Mouse (Mus musculus): ENCODE measurements around the gene Cxxc4. TPM values are rescaled to one million over a fixed set of nuclear protein-coding genes. Genes with fewer than 3 reads are reported as not detected.
A peak's percentile ranks its signal among the peaks of the same experiment; 100 is the strongest.

Gene Cxxc4
- polyA plus RNA-seq, 1 experiment from 2014 or later = 5.2 TPM

DNA sequence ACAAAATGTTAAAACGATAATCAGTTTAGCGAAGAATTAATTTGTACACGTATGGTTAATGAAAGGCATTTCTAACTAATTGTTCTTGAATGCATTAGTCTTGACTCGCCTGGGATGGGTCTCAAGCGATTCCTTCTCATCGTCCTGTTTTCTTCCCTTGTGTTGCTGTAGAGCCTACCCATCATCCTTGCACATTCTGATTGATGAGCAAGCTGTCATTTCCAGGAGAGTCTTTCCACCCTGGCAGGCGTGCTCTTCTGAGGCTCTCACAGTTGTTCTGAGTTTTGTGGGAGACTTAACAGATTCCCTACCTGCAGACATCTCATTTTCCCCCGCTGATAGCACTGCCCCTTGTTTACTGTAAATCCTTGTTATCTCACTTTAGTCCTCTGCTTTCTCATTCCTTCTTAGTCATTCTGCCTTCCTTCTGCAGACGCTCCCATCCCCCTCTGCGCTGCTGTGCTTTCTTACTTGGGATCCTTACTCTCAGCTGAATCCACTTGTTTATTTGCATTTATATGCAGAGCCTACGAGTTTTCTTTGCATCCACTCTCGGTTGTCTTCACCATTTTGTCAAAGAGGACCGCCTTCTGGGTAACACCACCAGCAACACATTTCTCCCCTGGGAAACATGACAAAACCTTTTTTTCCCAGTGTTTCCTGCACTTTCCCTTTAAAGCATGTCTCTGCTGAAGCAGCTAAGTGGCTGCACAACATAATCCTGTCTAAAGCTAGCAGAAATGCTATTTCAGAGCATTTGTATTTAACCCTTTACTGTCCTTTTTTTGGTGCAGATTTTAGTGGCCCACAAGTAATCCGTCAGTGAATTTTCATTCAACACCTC, 45.5 kb downstream of the Cxxc4 start:
- Histone ChIP-seq H3K27me3 (ENCODE audit: control insufficient read depth, insufficient read depth, low read length) (no peaks in the 10 kb centered on the region), H3K27ac (ENCODE audit: low read depth, low read length) (no peak overlapping the region), H3K9me3 (replicated peaks; ENCODE audit: control insufficient read depth, low read length) (no peaks in the 10 kb centered on the region), H3K4me3 (ENCODE audit: low read depth, low read length) (peak overlapping the region; percentile 3), H3K9ac (ENCODE audit: low read depth, low read length) (0 out of 2 replicates have a peak overlapping the region, but pooled peaks have one; percentile 0), H3K4me1 (ENCODE audit: control insufficient read depth, insufficient read depth, low read length) (peaks cover 4% of the 10 kb centered on the region; the same call in 1 of the 2 replicates), H3K4me2 (peak overlapping the region; percentile 54), H3K36me3 (ENCODE audit: control insufficient read depth, insufficient read depth, low read length) (no peaks in the 10 kb centered on the region)
- no peak for ATAC-seq (replicated peaks; ENCODE audit: insufficient number of reproducible peaks, low FRiP score, low TSS enrichment)
- 20% methylated on average over 14 of the region's 14 CpGs for WGBS (ENCODE audit: insufficient replicate concordance)

DNA sequence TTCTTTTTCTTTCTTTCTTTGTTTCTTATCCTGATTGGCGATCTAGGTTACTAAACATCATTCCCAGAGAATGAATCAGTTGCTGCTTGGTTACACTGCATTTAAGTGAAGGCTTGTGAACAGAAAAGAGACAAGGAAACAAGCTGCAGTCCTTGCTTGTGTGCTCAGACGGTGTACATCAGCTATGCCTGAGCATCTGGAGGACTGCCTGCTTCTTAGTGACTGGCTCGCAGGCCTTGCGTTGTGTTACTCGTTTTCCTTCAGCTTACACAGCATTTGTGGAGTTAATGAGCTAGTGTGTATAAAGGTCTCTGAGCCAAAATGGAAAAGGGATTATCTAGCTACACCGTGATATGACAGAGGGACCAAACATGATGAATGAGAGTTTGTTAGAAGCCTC, 58.9 kb downstream of the Cxxc4 start:
- Histone ChIP-seq H3K9ac (ENCODE audit: low read depth, low read length) (no peak overlapping the region), H3K27me3 (ENCODE audit: control insufficient read depth, insufficient read depth, low read length) (no peaks in the 10 kb centered on the region), H3K4me2 (no peak overlapping the region), H3K4me1 (ENCODE audit: control insufficient read depth, insufficient read depth, low read length) (no peaks in the 10 kb centered on the region), H3K36me3 (ENCODE audit: control insufficient read depth, insufficient read depth, low read length) (no peaks in the 10 kb centered on the region), H3K4me3 (ENCODE audit: low read depth, low read length) (no peak overlapping the region), H3K9me3 (replicated peaks; ENCODE audit: control insufficient read depth, low read length) (no peaks in the 10 kb centered on the region), H3K27ac (ENCODE audit: low read depth, low read length) (no peak overlapping the region)
- 73% methylated on average over 6 of the region's 6 CpGs for WGBS (ENCODE audit: insufficient replicate concordance)
- ATAC-seq (replicated peaks; ENCODE audit: insufficient number of reproducible peaks, low FRiP score, low TSS enrichment) = no peak

DNA sequence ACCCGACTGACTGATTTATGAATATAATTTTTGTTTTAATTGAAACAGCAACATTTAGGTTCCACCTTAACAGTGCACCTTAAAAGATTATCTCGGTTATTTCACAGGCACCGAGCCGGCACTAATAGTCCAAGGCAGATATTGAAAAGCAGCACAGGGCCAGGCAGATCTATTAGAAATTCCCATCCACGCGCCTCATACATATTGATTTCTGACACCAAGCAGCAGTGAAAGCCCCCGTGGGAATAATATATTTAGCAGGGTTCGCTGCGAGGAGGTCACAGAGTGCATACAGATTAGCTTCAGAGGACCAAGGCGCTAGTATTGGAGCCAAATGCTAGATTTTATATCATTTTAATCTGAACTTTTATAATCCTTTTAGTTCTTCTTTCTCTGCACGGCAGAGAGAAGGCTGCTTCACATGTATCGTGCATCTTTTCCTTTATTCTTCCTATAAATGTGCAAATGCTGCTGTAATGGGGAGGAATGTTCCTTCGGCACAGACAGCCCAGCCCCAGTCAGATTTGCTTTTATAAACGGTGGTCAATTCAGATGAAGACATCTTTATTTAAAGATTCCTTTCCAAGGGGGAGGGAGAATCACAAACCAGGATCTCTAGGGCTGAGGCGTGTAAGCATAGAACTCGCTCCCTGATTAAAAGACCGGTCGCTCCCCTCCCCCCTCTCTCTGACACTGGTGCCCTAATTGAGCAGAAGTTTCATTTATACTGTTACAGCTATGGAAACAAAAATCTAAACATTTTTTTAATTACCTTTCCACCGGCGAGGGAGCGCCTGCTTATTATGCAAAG, 66.6 kb downstream of the Cxxc4 start:
- Histone ChIP-seq H3K9ac (ENCODE audit: low read depth, low read length) (peak overlapping the region; percentile 43; the same call in 1 of the 2 replicates), H3K4me1 (ENCODE audit: control insufficient read depth, insufficient read depth, low read length) (0 out of 2 replicates have a peak, but pooled peaks cover 2% of the 10 kb centered on the region), H3K4me2 (peak overlapping the region; percentile 58), H3K9me3 (replicated peaks; ENCODE audit: control insufficient read depth, low read length) (no peaks in the 10 kb centered on the region), H3K36me3 (ENCODE audit: control insufficient read depth, insufficient read depth, low read length) (no peaks in the 10 kb centered on the region), H3K27me3 (ENCODE audit: control insufficient read depth, insufficient read depth, low read length) (no peaks in the 10 kb centered on the region), H3K4me3 (ENCODE audit: low read depth, low read length) (peak overlapping the region; percentile 36), H3K27ac (ENCODE audit: low read depth, low read length) (no peak overlapping the region)
- 21% methylated on average over 21 of the region's 21 CpGs for WGBS (ENCODE audit: insufficient replicate concordance)
- ATAC-seq (replicated peaks; ENCODE audit: insufficient number of reproducible peaks, low FRiP score, low TSS enrichment) = no peak

DNA sequence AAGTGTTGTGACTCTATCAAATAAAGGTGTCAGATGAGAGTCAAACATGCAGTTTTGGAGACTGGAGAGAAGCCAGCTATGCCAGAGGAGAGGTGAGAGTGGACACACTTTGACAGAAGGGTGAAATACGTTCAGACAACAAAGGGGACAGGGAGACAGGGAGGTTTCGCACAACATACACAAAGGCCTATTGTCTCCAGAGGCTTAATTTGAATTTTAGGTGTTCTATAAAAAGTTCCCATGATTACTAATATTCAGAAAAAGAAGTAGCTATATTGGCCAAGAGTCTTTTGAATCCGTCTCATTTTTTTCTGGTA, 67.2 kb downstream of the Cxxc4 start:
- 33% methylated on average over 3 of the region's 3 CpGs for WGBS (ENCODE audit: insufficient replicate concordance)

DNA sequence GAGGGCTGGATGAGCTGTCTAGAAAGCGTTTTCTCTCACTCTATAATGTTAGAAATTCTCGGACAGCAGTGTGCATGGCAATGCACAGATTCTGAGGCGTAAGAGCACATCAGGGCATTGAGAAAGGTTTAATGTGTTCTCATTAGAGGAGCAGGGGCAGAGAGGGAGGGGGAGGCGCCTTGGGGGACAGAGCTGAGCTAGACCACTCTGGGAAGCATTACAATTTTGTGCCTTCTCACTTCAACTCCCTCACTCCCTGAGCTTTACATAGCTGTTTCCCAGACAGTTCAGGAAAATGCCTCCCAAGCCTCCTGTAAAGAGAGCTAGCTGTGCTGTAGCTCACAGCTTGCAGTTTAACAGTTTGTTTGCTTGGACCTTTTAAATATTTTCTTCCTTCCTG, 70.2 kb downstream of the Cxxc4 start:
- no peak for ATAC-seq (replicated peaks; ENCODE audit: insufficient number of reproducible peaks, low FRiP score, low TSS enrichment)
- Histone ChIP-seq H3K4me2 (no peak overlapping the region), H3K4me1 (ENCODE audit: control insufficient read depth, insufficient read depth, low read length) (0 out of 2 replicates have a peak, but pooled peaks cover 2% of the 10 kb centered on the region), H3K36me3 (ENCODE audit: control insufficient read depth, insufficient read depth, low read length) (no peaks in the 10 kb centered on the region), H3K9ac (ENCODE audit: low read depth, low read length) (no peak overlapping the region), H3K4me3 (ENCODE audit: low read depth, low read length) (no peak overlapping the region), H3K27me3 (ENCODE audit: control insufficient read depth, insufficient read depth, low read length) (no peaks in the 10 kb centered on the region), H3K9me3 (replicated peaks; ENCODE audit: control insufficient read depth, low read length) (no peaks in the 10 kb centered on the region), H3K27ac (ENCODE audit: low read depth, low read length) (no peak overlapping the region)
- 49% methylated on average over 4 of the region's 4 CpGs for WGBS (ENCODE audit: insufficient replicate concordance)

More for the DNA sequence above, 67.2 kb downstream of the Cxxc4 start:
- Histone ChIP-seq H3K4me1 (ENCODE audit: control insufficient read depth, insufficient read depth, low read length) (0 out of 2 replicates have a peak, but pooled peaks cover 2% of the 10 kb centered on the region), H3K4me3 (ENCODE audit: low read depth, low read length) (peak overlapping the region; percentile 36), H3K36me3 (ENCODE audit: control insufficient read depth, insufficient read depth, low read length) (no peaks in the 10 kb centered on the region), H3K27me3 (ENCODE audit: control insufficient read depth, insufficient read depth, low read length) (no peaks in the 10 kb centered on the region), H3K27ac (ENCODE audit: low read depth, low read length) (no peak overlapping the region), H3K4me2 (peak overlapping the region; percentile 58), H3K9me3 (replicated peaks; ENCODE audit: control insufficient read depth, low read length) (no peaks in the 10 kb centered on the region), H3K9ac (ENCODE audit: low read depth, low read length) (peak overlapping the region; percentile 22; the same call in 1 of the 2 replicates)
- ATAC-seq (replicated peaks; ENCODE audit: insufficient number of reproducible peaks, low FRiP score, low TSS enrichment) = no peak

DNA sequence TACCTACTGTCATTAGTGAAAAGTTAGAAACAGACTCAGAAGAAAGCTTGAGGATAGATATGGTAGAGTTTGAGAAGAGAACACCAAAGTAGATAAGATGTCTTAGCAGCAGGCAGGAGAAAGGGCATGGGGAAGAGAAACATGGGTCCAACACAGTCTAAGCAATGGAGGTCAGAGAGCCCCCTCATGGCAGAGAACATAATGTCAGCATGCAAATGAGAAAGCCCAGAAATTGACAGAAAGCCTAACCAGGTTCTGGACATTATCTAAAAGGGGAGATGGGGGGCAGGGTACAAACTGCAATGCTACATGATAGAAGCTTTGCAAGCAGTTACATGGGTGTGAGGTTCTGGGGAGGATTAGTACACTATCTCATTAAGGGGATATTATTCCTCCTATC, 71.5 kb downstream of the Cxxc4 start:
- no peaks in the 10 kb centered on the region for H3K27me3 ChIP-seq (ENCODE audit: control insufficient read depth, insufficient read depth, low read length)
- H3K36me3 ChIP-seq (ENCODE audit: control insufficient read depth, insufficient read depth, low read length) = no peaks in the 10 kb centered on the region
- no peak overlapping the region for H3K27ac ChIP-seq (ENCODE audit: low read depth, low read length)
- 0 out of 2 replicates have a peak, but pooled peaks cover 2% of the 10 kb centered on the region for H3K4me1 ChIP-seq (ENCODE audit: control insufficient read depth, insufficient read depth, low read length)
- ATAC-seq (replicated peaks; ENCODE audit: insufficient number of reproducible peaks, low FRiP score, low TSS enrichment) = no peak
- no peak overlapping the region for H3K9ac ChIP-seq (ENCODE audit: low read depth, low read length)
- H3K9me3 ChIP-seq (replicated peaks; ENCODE audit: control insufficient read depth, low read length) = no peaks in the 10 kb centered on the region
- H3K4me3 ChIP-seq (ENCODE audit: low read depth, low read length) = no peak overlapping the region
- no peak overlapping the region for H3K4me2 ChIP-seq

MicroRNAs within 50 kb of the gene (microRNA counts, 519-probe panel; counts per million panel counts)
- microRNA mmu-miR-1895 = 32.2 counts per million

Small RNAs within 50 kb of the gene (microRNA-seq; reads per million reads assigned to microRNA genes)
- not detected for gene Mir1895 (ENCODE audit: borderline number of aligned reads)

Measured in heart, embryonic 11.5 days (tissue).